Mouse (Mus musculus): ENCODE results near the gene Ccr7.

- TF ChIP-seq E2F4 (IDR thresholded peaks at IDR 0.05; ENCODE audit: insufficient read depth): no peak
- TF ChIP-seq MAX (IDR thresholded peaks at IDR 0.05; ENCODE audit: low read depth): no peak
- no peak for TF ChIP-seq POLR2AphosphoS2 (IDR thresholded peaks at IDR 0.05; ENCODE audit: insufficient read length, low read depth)
- TF ChIP-seq POLR2A (IDR thresholded peaks at IDR 0.05; ENCODE audit: insufficient read length, low read depth): no peak
- TF ChIP-seq TCF12 (IDR thresholded peaks at IDR 0.05; ENCODE audit: insufficient read depth, poor library complexity, severe bottlenecking): no peak
Observed at GRCm38 (mm10) chr11:99130736-99131462, 24.0 kb downstream of the Ccr7 start.
